Comparison of ENCODE assay signal across 21 mouse cellular contexts in genomic region chr2:148264111-148264730, GRCm38 (mm10).
DNase-seq lines count a peak whose midpoint lies in the region; ATAC-seq and TF ChIP-seq lines count a peak whose summit lies in the region.
"Had no signal": no experiment of that assay in that cellular context is flagged by ENCODE, and none has a peak within 500 bp of the region (broad histone marks: within the 10 kb centered on the region; RNA-seq: fewer than 3 reads in every experiment).

No protein-coding gene starts in this region.

- no peak overlapping the region for H3K9ac ChIP-seq in midbrain, embryonic 11.5 days (ENCODE audit: low read length)
- H3K9ac ChIP-seq in forebrain, embryonic 13.5 days, result no peak overlapping the region
- H3K9ac ChIP-seq in hindbrain, embryonic 16.5 days (ENCODE audit: low read depth, low read length), result no peak overlapping the region
- H3K9ac ChIP-seq in midbrain, postnatal 0 days (replicated peaks; ENCODE audit: low read length, poor library complexity, severe bottlenecking), result no peak overlapping the region
- H3K9ac ChIP-seq: heart, embryonic 15.5 days; kidney, embryonic 15.5 days; liver, embryonic 12.5 days had no signal

- H3K4me1 ChIP-seq in midbrain, embryonic 11.5 days (ENCODE audit: control insufficient read depth, insufficient read depth, low read length), result no peaks in the 10 kb centered on the region; the same call in 1 of the 2 replicates
- no peaks in the 10 kb centered on the region for H3K4me1 ChIP-seq in midbrain, embryonic 10.5 days
- H3K4me1 ChIP-seq in forebrain, embryonic 13.5 days, result no peaks in the 10 kb centered on the region
- no peaks in the 10 kb centered on the region for H3K4me1 ChIP-seq in hindbrain, embryonic 16.5 days (ENCODE audit: control insufficient read depth, insufficient read depth, low read depth, low read length)
- H3K4me1 ChIP-seq in midbrain, postnatal 0 days (ENCODE audit: insufficient read depth, low read length), result no peaks in the 10 kb centered on the region
- H3K4me1 ChIP-seq: heart, embryonic 15.5 days; kidney, embryonic 15.5 days; liver, embryonic 12.5 days had no signal

- no peak for TF ChIP-seq CTCF in midbrain, postnatal 0 days (IDR thresholded peaks at IDR 0.05)

- no peak for DNase-seq in midbrain, embryonic 11.5 days (ENCODE audit: low spot score, missing footprints)
- DNase-seq in midbrain, embryonic 10.5 days (ENCODE audit: low spot score), result no peak
- peak; percentile 14 for DNase-seq in midbrain, postnatal 0 days (ENCODE audit: low spot score)
- DNase-seq in testis, postnatal 10 days (ENCODE audit: low spot score), result no peak
- DNase-seq in gastrocnemius, adult 18-20 months (ENCODE audit: low spot score), result no peak
- DNase-seq in spleen, adult 18-20 months, result no peak
- DNase-seq: adrenal gland, adult 8-10 months; cerebellum, adult 9-11 months; heart, adult 11 months; heart, postnatal 4 days; kidney, postnatal 4 days; layer of hippocampus, adult 9-11 months; lung, adult 2 months; retina, postnatal 1 day had no signal

- no peaks in the 10 kb centered on the region for H3K36me3 ChIP-seq in midbrain, embryonic 11.5 days (ENCODE audit: control insufficient read depth, insufficient read depth, low read length)
- no peaks in the 10 kb centered on the region for H3K36me3 ChIP-seq in midbrain, embryonic 10.5 days
- H3K36me3 ChIP-seq in forebrain, embryonic 13.5 days (ENCODE audit: poor library complexity, severe bottlenecking), result no peaks in the 10 kb centered on the region
- H3K36me3 ChIP-seq in hindbrain, embryonic 16.5 days (ENCODE audit: control insufficient read depth, insufficient read depth, low read length), result no peaks in the 10 kb centered on the region
- no peaks in the 10 kb centered on the region for H3K36me3 ChIP-seq in midbrain, postnatal 0 days (ENCODE audit: insufficient read depth, low read length)
- H3K36me3 ChIP-seq: heart, embryonic 15.5 days; kidney, embryonic 15.5 days; liver, embryonic 12.5 days had no signal

- 75% methylated on average over 3 of the region's 3 CpGs for WGBS in midbrain, embryonic 11.5 days
- WGBS in midbrain, embryonic 10.5 days, result 82% methylated on average over 3 of the region's 3 CpGs
- 49% methylated on average over 3 of the region's 3 CpGs for WGBS in forebrain, embryonic 13.5 days
- 75% methylated on average over 3 of the region's 3 CpGs for WGBS in hindbrain, embryonic 16.5 days
- 38% methylated on average over 3 of the region's 3 CpGs for WGBS in midbrain, postnatal 0 days

- no peaks in the 10 kb centered on the region for H3K9me3 ChIP-seq in midbrain, embryonic 11.5 days (ENCODE audit: control insufficient read depth, low read length)
- H3K9me3 ChIP-seq in midbrain, embryonic 10.5 days (replicated peaks), result no peaks in the 10 kb centered on the region
- H3K9me3 ChIP-seq in forebrain, embryonic 13.5 days (replicated peaks), result no peaks in the 10 kb centered on the region
- H3K9me3 ChIP-seq in hindbrain, embryonic 16.5 days (ENCODE audit: control insufficient read depth, low read length), result no peaks in the 10 kb centered on the region
- no peaks in the 10 kb centered on the region for H3K9me3 ChIP-seq in midbrain, postnatal 0 days (ENCODE audit: low read length)
- H3K9me3 ChIP-seq: heart, embryonic 15.5 days; kidney, embryonic 15.5 days; liver, embryonic 12.5 days had no signal

- H3K27ac ChIP-seq in midbrain, embryonic 11.5 days (ENCODE audit: low read depth, low read length), result no peak overlapping the region
- no peak overlapping the region for H3K27ac ChIP-seq in midbrain, embryonic 10.5 days (replicated peaks)
- H3K27ac ChIP-seq in forebrain, embryonic 13.5 days, result no peak overlapping the region
- H3K27ac ChIP-seq in hindbrain, embryonic 16.5 days (ENCODE audit: low read depth, low read length), result no peak overlapping the region
- H3K27ac ChIP-seq in midbrain, postnatal 0 days (ENCODE audit: low read depth, low read length), result 0 out of 2 replicates have a peak overlapping the region, but pooled peaks have one; percentile 3
- H3K27ac ChIP-seq: heart, embryonic 15.5 days; kidney, embryonic 15.5 days; liver, embryonic 12.5 days; stomach, postnatal 0 days had no signal

- no peaks in the 10 kb centered on the region for H3K27me3 ChIP-seq in midbrain, embryonic 11.5 days (ENCODE audit: control insufficient read depth, insufficient read depth, low read length)
- H3K27me3 ChIP-seq in midbrain, embryonic 10.5 days (ENCODE audit: low read depth, poor library complexity, severe bottlenecking), result no peaks in the 10 kb centered on the region
- H3K27me3 ChIP-seq in forebrain, embryonic 13.5 days, result no peaks in the 10 kb centered on the region
- H3K27me3 ChIP-seq in hindbrain, embryonic 16.5 days (replicated peaks; ENCODE audit: control insufficient read depth, insufficient read depth, low read length), result no peaks in the 10 kb centered on the region
- H3K27me3 ChIP-seq in midbrain, postnatal 0 days (ENCODE audit: insufficient read depth, low read length), result no peaks in the 10 kb centered on the region
- H3K27me3 ChIP-seq: heart, embryonic 15.5 days; kidney, embryonic 15.5 days; liver, embryonic 12.5 days had no signal

- peak; percentile 74 for ATAC-seq in midbrain, embryonic 11.5 days (ENCODE audit: low FRiP score)
- peak; percentile 83 for ATAC-seq in forebrain, embryonic 13.5 days
- peak; percentile 71; the same call in 1 of the 2 replicates for ATAC-seq in hindbrain, embryonic 16.5 days
- 0 out of 2 replicates have a peak, but pooled peaks have one; percentile 73 for ATAC-seq in midbrain, postnatal 0 days (ENCODE audit: low FRiP score)
- ATAC-seq: intestine, postnatal 0 days; liver, embryonic 12.5 days had no signal

- H3K4me3 ChIP-seq in midbrain, embryonic 11.5 days (ENCODE audit: low read depth, low read length), result no peak overlapping the region
- H3K4me3 ChIP-seq in midbrain, embryonic 10.5 days, result no peak overlapping the region
- no peak overlapping the region for H3K4me3 ChIP-seq in forebrain, embryonic 13.5 days
- H3K4me3 ChIP-seq in hindbrain, embryonic 16.5 days (ENCODE audit: low read length), result no peak overlapping the region
- no peak overlapping the region for H3K4me3 ChIP-seq in midbrain, postnatal 0 days (ENCODE audit: low read depth, low read length)
- H3K4me3 ChIP-seq: heart, embryonic 15.5 days; kidney, embryonic 15.5 days; liver, embryonic 12.5 days had no signal

- no peak overlapping the region for H3K4me2 ChIP-seq in midbrain, embryonic 11.5 days
- no peak overlapping the region for H3K4me2 ChIP-seq in forebrain, embryonic 13.5 days
- H3K4me2 ChIP-seq in hindbrain, embryonic 16.5 days (ENCODE audit: low read length), result no peak overlapping the region
- H3K4me2 ChIP-seq in midbrain, postnatal 0 days (ENCODE audit: low read depth, low read length, poor library complexity, severe bottlenecking), result no peak overlapping the region
- H3K4me2 ChIP-seq: heart, embryonic 15.5 days; kidney, embryonic 15.5 days; liver, embryonic 12.5 days had no signal
